Mouse (Mus musculus) kidney, embryonic 15.5 days (tissue): Measurements from ENCODE around the gene Mapkapk2. TPM values are rescaled to one million over a fixed set of nuclear protein-coding genes. Genes with fewer than 3 reads are reported as not detected.

Source experiments
- ATAC-seq: fragments of 200-750 bp; cut with Nextera tagmentation; replicated peaks from 2 replicates; pipeline ENCODE4 v1.8.0; 2017; ENCODE audit warnings: moderate TSS enrichment; ENCODE audit not compliant: low FRiP score
- H3K27ac ChIP-seq: fragments of 300-500 bp; sonication (generic); 2 replicates; pipeline ENCODE4 v1.5.1; 2015; ENCODE audit warnings: mild to moderate bottlenecking, inconsistent platforms
- H3K27me3 ChIP-seq: fragments of 300-500 bp; sonication (generic); 2 replicates; pipeline ENCODE4 v1.6.1; 2015; ENCODE audit warnings: inconsistent platforms
- H3K36me3 ChIP-seq: fragments of 300-500 bp; sonication (generic); 2 replicates; pipeline ENCODE4 v1.6.1; 2015; ENCODE audit warnings: inconsistent platforms
- H3K4me1 ChIP-seq: fragments of 300-500 bp; sonication (generic); 2 replicates; pipeline ENCODE4 v1.6.1; 2015; ENCODE audit warnings: inconsistent platforms
- H3K4me2 ChIP-seq: fragments of 300-500 bp; sonication (generic); 2 replicates; pipeline ENCODE4 v1.6.1; 2015; ENCODE audit warnings: moderate library complexity, mild to moderate bottlenecking, inconsistent platforms
- H3K4me3 ChIP-seq: fragments of 300-500 bp; sonication (generic); replicated peaks from 2 replicates; pipeline ENCODE4 v1.5.1; 2015; ENCODE audit warnings: mild to moderate bottlenecking, inconsistent platforms
- H3K9ac ChIP-seq: fragments of 300-500 bp; sonication (generic); 2 replicates; pipeline ENCODE4 v1.6.1; 2015; ENCODE audit warnings: mild to moderate bottlenecking, inconsistent platforms
- H3K9me3 ChIP-seq: fragments of 300-500 bp; sonication (generic); replicated peaks from 2 replicates; pipeline ENCODE4 v1.6.1; 2016; ENCODE audit warnings: inconsistent platforms
- WGBS: fragments of 180-500 bp; shearing (Covaris S2); methylation state at CpG from one replicate; pipeline ENCODE4 v1.1.7; 2015; ENCODE audit warnings: mixed read lengths; 5-methylcytosine and 5-hydroxymethylcytosine counted together
- polyA plus RNA-seq: library from polyadenylated mRNA; unstranded; fragments of >200 nt; fragmentation: Nextera tagmentation; extraction: Ambion mirVana; gene quantifications from 2 replicates; pipeline ENCODE4 v1.2.1, GENCODE M21; 2015

The Mapkapk2 gene
- polyA plus RNA-seq, 1 experiment from 2014 or later = 49.3 TPM

DNA sequence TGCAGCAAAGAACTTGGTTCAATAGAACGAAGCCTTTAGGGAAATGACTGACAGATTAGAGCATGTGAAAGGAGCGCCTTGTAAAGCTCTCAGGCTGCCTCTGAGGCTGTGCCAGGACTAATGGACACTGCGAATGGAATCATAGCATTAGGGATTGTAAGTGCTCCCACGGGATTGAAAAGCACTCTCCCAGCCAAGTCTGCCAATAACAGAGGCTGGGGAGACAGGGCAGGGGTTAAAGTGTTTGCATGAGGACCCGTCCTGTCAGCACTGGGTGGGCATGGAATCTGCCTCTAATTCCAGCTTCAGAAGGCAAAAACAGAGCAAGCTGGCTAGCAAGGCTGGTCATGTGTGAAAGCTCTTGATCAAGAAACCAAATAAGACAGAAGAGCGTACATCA, 36.6 kb upstream of the Mapkapk2 start:
- WGBS = 67% methylated on average over 6 of the region's 6 CpGs
- Histone ChIP-seq H3K9ac (no peak overlapping the region), H3K4me3 (no peak overlapping the region), H3K36me3 (peaks cover 13% of the 10 kb centered on the region), H3K9me3 (no peaks in the 10 kb centered on the region), H3K4me1 (peaks cover 27% of the 10 kb centered on the region), H3K27ac (no peak overlapping the region), H3K27me3 (no peaks in the 10 kb centered on the region), H3K4me2 (no peak overlapping the region)
- ATAC-seq = no peak

DNA sequence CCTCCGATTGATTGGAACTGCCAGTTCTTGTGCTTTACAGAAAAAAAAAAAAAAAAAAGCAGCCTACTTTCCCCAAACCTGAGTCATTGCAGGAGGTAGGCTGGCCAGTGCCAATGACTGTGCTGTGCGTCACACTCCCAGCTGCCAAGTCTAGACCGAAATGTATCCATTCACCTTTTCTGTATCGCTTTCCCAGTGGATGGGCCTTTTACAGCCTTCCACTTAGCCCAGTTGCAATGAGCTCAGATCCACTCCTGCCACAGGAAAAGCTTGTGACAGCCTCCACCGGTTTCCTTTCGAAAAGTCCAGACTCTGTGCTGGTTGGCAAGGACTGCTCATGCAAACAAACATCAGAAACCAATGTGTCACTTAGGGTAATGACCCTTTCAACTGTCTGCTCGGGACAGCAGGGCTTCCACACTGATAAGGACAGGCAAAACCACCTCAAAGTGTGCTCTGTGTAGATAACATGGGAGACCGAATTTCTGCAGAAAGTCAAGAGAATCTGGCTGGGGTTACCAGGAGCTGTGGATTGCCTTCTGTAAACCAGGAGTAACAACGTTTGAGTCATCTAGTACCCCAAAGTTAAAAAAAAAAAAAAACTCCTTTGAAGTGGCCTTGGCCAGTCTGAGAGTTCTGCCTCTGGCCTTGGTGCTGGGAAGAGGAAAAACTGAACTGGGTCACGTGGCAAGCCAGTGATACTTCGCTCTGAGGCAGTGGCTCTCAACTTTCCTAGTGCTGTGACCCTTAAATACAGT, 28.5 kb upstream of the Mapkapk2 start:
- Histone ChIP-seq H3K4me1 (no peaks in the 10 kb centered on the region), H3K4me2 (no peak overlapping the region), H3K27ac (no peak overlapping the region), H3K9me3 (no peaks in the 10 kb centered on the region), H3K27me3 (no peaks in the 10 kb centered on the region), H3K9ac (no peak overlapping the region), H3K36me3 (peaks cover 36% of the 10 kb centered on the region), H3K4me3 (no peak overlapping the region)
- ATAC-seq = peak; percentile 74; the same call in 1 of the 2 replicates
- 64% methylated on average over 11 of the region's 11 CpGs for WGBS

DNA sequence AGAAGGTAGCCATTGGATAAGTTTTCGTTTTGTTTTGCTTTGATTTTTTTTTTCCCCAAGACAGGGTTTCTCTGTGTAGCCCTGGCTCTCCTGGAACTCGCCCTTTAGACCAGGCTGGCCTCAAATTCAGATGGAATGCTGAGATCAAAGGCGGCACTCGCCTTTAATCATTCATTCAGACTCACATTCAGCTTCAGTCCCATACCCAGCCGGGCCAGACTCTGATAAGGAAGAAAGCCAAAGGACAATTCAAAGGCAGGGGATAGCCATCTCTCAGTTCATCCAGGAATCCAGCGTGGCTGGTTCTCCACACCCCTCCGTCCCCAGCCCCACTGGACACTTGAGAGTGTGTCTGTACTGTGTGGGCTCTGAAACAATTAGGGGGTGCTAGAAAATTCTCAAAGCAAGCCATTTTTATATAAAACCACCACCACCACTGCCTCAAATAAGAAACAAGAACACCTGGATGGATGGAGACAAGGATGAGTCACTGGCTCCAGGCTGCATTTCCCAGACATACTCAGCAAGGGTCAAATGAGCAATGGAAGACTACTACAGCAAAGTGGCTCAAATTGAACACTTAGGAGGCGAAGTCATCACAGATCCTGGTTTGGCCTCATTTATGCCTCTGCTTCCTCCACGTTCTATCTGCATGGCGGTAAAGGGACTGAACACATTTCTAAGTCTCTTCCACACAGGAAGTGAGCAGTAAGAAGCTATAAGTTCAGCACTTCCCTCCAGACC, 26.1 kb upstream of the Mapkapk2 start:
- H3K9ac ChIP-seq = no peak overlapping the region
- H3K4me1 ChIP-seq = peaks cover 10% of the 10 kb centered on the region; the same call in 1 of the 2 replicates
- H3K4me3 ChIP-seq = no peak overlapping the region
- no peaks in the 10 kb centered on the region for H3K27me3 ChIP-seq
- WGBS = 60% methylated on average over 10 of the region's 10 CpGs
- no peak overlapping the region for H3K27ac ChIP-seq
- peaks cover 17% of the 10 kb centered on the region for H3K36me3 ChIP-seq
- no peak overlapping the region for H3K4me2 ChIP-seq
- no peaks in the 10 kb centered on the region for H3K9me3 ChIP-seq
- ATAC-seq = no peak

DNA sequence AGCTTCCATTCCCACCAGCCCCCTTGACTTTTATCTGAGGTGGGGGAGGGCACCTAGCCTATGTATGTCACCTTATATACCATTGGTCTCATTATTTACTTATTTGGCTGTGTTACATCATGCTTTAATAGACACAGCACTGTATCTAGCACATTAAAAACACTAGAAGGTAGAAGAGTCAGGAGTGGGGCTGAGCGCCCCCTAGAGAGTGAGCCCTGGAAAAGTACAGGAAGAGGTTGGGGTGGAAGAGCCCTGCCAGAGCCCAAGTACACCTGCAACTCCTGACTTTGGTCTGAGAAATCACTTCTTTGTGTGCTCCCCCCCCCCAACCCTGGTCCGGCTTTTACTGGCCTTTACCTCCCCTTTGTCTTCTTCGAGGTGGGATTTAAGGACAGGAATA, 24.4 kb upstream of the Mapkapk2 start:
- no peak overlapping the region for H3K27ac ChIP-seq
- H3K9ac ChIP-seq = no peak overlapping the region
- WGBS = 44% methylated on average over 3 of the region's 3 CpGs
- no peak overlapping the region for H3K4me3 ChIP-seq
- H3K9me3 ChIP-seq = no peaks in the 10 kb centered on the region
- no peak for ATAC-seq
- H3K4me1 ChIP-seq = peaks cover 15% of the 10 kb centered on the region; the same call in 1 of the 2 replicates
- 0 out of 2 replicates have a peak, but pooled peaks cover 2% of the 10 kb centered on the region for H3K36me3 ChIP-seq
- H3K4me2 ChIP-seq = no peak overlapping the region
- H3K27me3 ChIP-seq = no peaks in the 10 kb centered on the region

DNA sequence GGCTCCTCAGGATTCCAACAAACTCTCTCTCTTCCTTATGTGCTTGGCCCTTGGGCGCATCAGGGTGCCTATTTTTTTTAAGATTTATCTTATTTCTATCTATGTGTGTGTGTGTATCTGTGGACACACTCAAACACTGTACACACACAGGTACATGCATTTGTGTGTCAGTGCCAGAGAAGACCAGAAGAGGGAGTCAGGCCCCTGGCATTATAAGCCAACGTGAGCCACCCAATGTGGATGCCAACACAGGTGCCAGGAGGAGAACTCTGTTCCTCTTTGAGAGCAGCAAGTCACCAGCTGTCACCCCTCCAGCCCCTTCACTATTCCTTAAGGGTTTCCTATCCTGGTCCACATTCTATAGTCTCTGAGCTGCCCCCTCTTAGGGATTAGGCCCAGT, 21.4 kb upstream of the Mapkapk2 start:
- Histone ChIP-seq H3K27me3 (peaks cover 5% of the 10 kb centered on the region; the same call in 1 of the 2 replicates), H3K4me1 (peaks cover 15% of the 10 kb centered on the region; the same call in 1 of the 2 replicates), H3K4me2 (no peak overlapping the region), H3K9me3 (no peaks in the 10 kb centered on the region), H3K27ac (no peak overlapping the region), H3K4me3 (no peak overlapping the region), H3K9ac (no peak overlapping the region), H3K36me3 (no peaks in the 10 kb centered on the region)
- 65% methylated on average over 2 of the region's 2 CpGs for WGBS
- ATAC-seq = no peak

DNA sequence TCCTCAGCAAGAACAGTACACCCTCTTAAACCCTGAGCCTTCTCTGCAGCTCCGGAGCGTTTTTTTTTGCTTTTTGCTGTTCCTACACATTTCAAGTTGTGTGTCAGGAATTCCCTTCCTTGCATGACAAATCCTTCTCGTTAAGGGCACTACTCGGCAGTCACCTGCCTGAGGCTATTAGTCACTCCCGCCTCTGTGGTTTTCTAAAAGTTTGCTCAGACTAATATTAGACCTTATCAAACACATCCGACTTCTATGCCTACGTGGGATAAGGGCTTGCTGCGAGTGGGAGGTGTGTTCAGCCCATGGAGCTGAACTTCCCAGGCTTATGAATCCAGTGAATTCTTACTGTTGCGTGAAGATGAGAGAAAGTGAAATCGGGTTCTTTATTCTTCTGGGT, 20.9 kb upstream of the Mapkapk2 start:
- Histone ChIP-seq H3K27ac (no peak overlapping the region), H3K4me3 (no peak overlapping the region), H3K9me3 (no peaks in the 10 kb centered on the region), H3K36me3 (no peaks in the 10 kb centered on the region), H3K27me3 (peaks cover 5% of the 10 kb centered on the region; the same call in 1 of the 2 replicates), H3K9ac (no peak overlapping the region), H3K4me1 (peaks cover 15% of the 10 kb centered on the region; the same call in 1 of the 2 replicates), H3K4me2 (no peak overlapping the region)
- no peak for ATAC-seq
- WGBS = 48% methylated on average over 10 of the region's 10 CpGs

DNA sequence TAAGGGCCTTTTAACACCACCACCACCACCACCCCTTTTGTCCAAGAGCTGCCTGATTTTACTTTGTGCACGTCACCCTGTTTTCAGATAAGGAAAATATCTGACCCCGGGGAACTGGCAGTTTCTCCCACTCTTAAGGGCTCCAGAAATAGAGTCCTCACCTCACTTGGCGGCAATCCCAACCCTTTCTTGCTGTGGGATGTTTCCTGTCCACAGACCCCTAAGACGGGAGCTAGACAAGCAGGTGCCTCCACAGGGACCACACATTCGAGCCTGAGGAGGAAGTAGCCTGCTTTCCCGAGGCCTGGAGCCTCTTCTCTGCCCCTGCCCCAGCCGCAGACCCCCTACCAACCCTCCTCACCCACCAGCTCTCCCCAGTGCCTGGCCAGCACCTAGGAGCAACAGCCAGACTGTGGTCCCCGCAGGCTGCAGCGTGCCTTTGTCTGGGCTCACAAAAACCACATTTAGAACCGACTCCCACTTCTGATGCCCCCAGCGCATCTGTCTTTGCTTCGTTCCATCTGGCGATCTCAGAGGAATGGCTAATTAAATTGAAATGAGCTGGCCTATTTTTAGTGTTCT, 18.9 kb upstream of the Mapkapk2 start:
- no peak overlapping the region for H3K4me3 ChIP-seq
- H3K9ac ChIP-seq = no peak overlapping the region
- no peak overlapping the region for H3K27ac ChIP-seq
- peaks cover 19% of the 10 kb centered on the region for H3K4me1 ChIP-seq
- no peaks in the 10 kb centered on the region for H3K9me3 ChIP-seq
- WGBS = 62% methylated on average over 13 of the region's 13 CpGs
- H3K27me3 ChIP-seq = peaks cover 5% of the 10 kb centered on the region; the same call in 1 of the 2 replicates
- no peak for ATAC-seq
- no peaks in the 10 kb centered on the region for H3K36me3 ChIP-seq
- no peak overlapping the region for H3K4me2 ChIP-seq

DNA sequence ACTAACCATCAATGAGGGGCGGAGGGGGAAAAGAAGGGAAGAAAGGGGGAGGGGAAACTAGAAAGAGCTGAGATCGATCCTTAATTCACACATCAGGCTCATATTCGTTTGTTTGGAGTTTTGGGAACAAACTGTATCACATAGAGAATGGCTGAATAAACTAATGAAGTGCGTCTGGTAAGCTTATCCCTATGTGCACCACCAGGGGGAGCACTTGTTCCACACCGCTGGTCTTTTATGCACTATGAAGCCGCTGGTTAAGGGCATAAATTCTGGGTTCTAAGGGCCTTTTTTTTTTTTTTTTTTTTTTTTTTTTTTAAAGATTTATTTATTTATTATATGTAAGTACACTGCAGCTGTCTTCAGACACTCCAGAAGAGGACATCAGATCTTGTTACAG, 18.3 kb upstream of the Mapkapk2 start:
- Histone ChIP-seq H3K27me3 (peaks cover 5% of the 10 kb centered on the region; the same call in 1 of the 2 replicates), H3K4me2 (no peak overlapping the region), H3K9ac (no peak overlapping the region), H3K9me3 (no peaks in the 10 kb centered on the region), H3K4me3 (no peak overlapping the region), H3K4me1 (peaks cover 18% of the 10 kb centered on the region), H3K36me3 (no peaks in the 10 kb centered on the region), H3K27ac (no peak overlapping the region)
- WGBS = 19% methylated on average over 6 of the region's 6 CpGs
- no peak for ATAC-seq

DNA sequence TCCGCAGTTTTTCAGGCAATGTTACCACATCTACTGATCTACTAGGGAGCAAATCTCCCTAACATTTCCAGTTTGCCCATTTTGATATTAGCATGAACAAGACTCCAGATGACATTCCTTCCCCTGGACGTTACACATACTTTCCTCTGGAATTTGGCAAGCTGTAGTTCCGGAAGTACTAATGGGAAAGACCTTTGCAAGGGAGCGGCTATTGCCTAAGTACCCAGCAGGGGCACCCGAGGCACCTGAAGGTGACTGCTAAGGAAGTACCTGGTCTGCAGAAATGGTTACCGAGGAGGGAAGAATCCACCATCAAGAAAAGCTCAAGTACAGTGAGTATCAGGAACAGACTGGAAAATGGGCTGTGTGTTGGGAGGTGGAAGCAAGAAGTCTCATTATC, 14.9 kb upstream of the Mapkapk2 start:
- Histone ChIP-seq H3K4me2 (no peak overlapping the region), H3K27ac (no peak overlapping the region), H3K9me3 (no peaks in the 10 kb centered on the region), H3K36me3 (no peaks in the 10 kb centered on the region), H3K9ac (no peak overlapping the region), H3K4me1 (peaks cover 13% of the 10 kb centered on the region), H3K4me3 (no peak overlapping the region), H3K27me3 (peaks cover 5% of the 10 kb centered on the region; the same call in 1 of the 2 replicates)
- 41% methylated on average over 6 of the region's 6 CpGs for WGBS
- ATAC-seq = no peak

DNA sequence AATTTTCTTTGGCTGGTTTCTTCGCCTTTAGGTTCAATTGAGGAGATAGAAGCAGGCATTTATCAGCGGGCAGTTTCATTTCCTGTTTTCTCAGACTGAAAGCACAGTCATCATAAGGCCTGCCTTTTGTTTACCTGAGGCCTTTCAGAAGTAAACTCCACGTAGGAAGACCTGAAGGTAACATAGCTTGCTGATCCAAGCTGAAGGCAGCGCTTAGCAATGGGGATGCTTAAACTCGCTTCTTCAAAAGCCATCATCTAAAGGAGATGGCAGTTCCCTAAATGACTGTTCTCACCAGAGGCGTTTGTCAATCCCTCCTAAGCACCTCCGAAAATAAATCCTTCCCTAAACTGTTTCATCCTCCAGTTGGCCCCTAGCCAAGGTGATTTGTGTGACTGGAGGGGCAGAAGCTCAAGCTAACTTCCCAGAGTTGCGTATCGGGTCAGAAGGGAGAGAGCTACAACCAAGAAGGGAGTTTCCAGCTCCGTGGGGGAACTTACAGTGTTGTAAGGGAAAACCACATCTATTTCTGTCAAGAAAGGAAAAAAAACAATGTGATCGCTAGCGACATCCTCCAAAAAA, 13.0 kb upstream of the Mapkapk2 start:
- H3K4me3 ChIP-seq = no peak overlapping the region

DNA sequence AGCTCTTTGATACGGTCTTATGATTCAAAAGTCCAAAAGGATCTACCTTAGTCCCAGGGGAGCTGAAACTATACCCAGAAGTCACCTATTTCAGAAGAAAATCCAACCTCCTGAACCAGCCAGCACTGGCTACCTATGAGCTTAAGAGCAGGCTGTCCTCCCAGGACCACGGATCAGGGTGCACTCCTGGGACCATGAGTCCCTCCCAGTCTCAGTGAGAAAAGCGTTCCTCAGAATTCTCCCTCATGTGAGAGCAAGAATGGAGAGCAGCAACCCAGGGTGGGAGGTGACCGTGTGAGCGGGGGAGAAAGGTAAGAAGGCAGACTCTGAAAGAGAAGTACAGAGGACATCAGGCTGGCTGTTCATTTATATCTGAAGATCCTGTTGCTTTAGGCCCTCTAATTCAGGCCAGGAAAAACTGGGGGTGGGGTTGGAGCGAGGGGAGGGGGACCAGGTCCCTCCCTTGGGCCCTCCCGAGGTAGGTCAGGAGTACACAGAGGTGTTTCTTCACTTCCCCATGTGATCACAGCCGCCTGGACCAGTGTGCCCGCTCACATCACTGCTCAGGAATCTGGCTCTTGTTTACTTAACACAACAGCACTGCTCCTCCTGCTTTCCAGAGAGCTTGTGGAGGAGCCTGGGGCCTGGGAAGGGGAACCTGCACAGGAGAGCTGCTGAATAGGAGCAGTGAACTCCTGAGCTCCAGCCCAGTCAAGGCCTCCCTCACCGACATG, 10.1 kb upstream of the Mapkapk2 start:
- H3K4me2 ChIP-seq = peak overlapping the region; percentile 20; the same call in 1 of the 2 replicates
- no peaks in the 10 kb centered on the region for H3K27me3 ChIP-seq
- peak; percentile 90 for ATAC-seq
- peaks cover 17% of the 10 kb centered on the region for H3K4me1 ChIP-seq
- H3K9ac ChIP-seq = no peak overlapping the region
- H3K4me3 ChIP-seq = no peak overlapping the region
- H3K27ac ChIP-seq = peak overlapping the region; percentile 86
- no peaks in the 10 kb centered on the region for H3K36me3 ChIP-seq
- 31% methylated on average over 10 of the region's 10 CpGs for WGBS
- H3K9me3 ChIP-seq = no peaks in the 10 kb centered on the region

More for the DNA sequence above, 13.0 kb upstream of the Mapkapk2 start:
- 43% methylated on average over 12 of the region's 12 CpGs for WGBS
- H3K27ac ChIP-seq = no peak overlapping the region
- peaks cover 4% of the 10 kb centered on the region; the same call in 1 of the 2 replicates for H3K27me3 ChIP-seq
- H3K9me3 ChIP-seq = no peaks in the 10 kb centered on the region
- no peak for ATAC-seq
- no peaks in the 10 kb centered on the region for H3K36me3 ChIP-seq
- no peak overlapping the region for H3K4me2 ChIP-seq
- H3K9ac ChIP-seq = no peak overlapping the region
- H3K4me1 ChIP-seq = peaks cover 17% of the 10 kb centered on the region
